Mouse (Mus musculus) liver, embryonic 14.5 days (tissue): ENCODE data around the gene Stam.

Experiments used
- CTCF ChIP-seq: IDR thresholded peaks from 2 replicates; pipeline ENCODE4 v1.5.1; 2016; ENCODE audit warnings: antibody characterized with exemption, low read depth, control low read depth
- EP300 ChIP-seq: IDR thresholded peaks from 2 replicates; pipeline ENCODE4 v1.6.1; 2016; ENCODE audit warnings: antibody characterized with exemption, low read depth

GRCm38 (mm10) chr2:14043011-14043410, 30.9 kb upstream of the Stam start:
- no peak for TF ChIP-seq EP300
- TF ChIP-seq CTCF, result no peak
